Mouse (Mus musculus) hindbrain, embryonic 14.5 days (tissue): ENCODE data around the gene Morc3. TPM values are rescaled to one million over a fixed set of nuclear protein-coding genes. Genes with fewer than 3 reads are reported as not detected.

Experiments used
- ATAC-seq: fragments of 200-750 bp; cut with Nextera tagmentation; 2 replicates; pipeline ENCODE4 v1.8.0; 2017; ENCODE audit warnings: moderate number of reproducible peaks, mild to moderate bottlenecking, moderate TSS enrichment, moderate library complexity; ENCODE audit not compliant: low FRiP score
- DNase-seq: peaks from one replicate; pipeline ENCODE4 v3.0.0-alpha.2; 2015; ENCODE audit warnings: low spot score
- H3K27ac ChIP-seq: fragments of 300-500 bp; sonication (generic); 2 replicates; pipeline ENCODE4 v1.5.1; 2014; ENCODE audit warnings: mild to moderate bottlenecking, moderate library complexity
- H3K27me3 ChIP-seq: fragments of 300-500 bp; sonication (generic); 2 replicates; pipeline ENCODE4 v1.6.1; 2014; ENCODE audit warnings: mild to moderate bottlenecking, low read length, mixed read lengths; ENCODE audit not compliant: control insufficient read depth, insufficient read depth
- H3K36me3 ChIP-seq: fragments of 300-500 bp; sonication (generic); replicated peaks from 2 replicates; pipeline ENCODE4 v1.6.1; 2014; ENCODE audit not compliant: control insufficient read depth, insufficient read depth
- H3K4me1 ChIP-seq: fragments of 300-500 bp; sonication (generic); replicated peaks from 2 replicates; pipeline ENCODE4 v1.6.1; 2014; ENCODE audit warnings: antibody characterized with exemption, low read length, mixed read lengths; ENCODE audit not compliant: control insufficient read depth, insufficient read depth
- H3K4me2 ChIP-seq: fragments of 300-500 bp; sonication (generic); replicated peaks from 2 replicates; pipeline ENCODE4 v1.6.1; 2014; ENCODE audit warnings: mild to moderate bottlenecking, moderate library complexity
- H3K4me3 ChIP-seq: fragments of 300-500 bp; sonication (generic); replicated peaks from 2 replicates; pipeline ENCODE4 v1.5.1; 2014; ENCODE audit warnings: mild to moderate bottlenecking, low read length
- H3K9ac ChIP-seq: fragments of 300-500 bp; sonication (generic); 2 replicates; pipeline ENCODE4 v1.6.1; 2014
- H3K9me3 ChIP-seq: fragments of 300-500 bp; sonication (generic); 2 replicates; pipeline ENCODE4 v1.6.1; 2016; ENCODE audit warnings: low read length; ENCODE audit not compliant: control insufficient read depth
- WGBS: fragments of 180-500 bp; shearing (Covaris S2); extraction: QIAGEN DNeasy Blood & Tissue Kit; methylation state at CpG from one replicate; pipeline ENCODE4 v1.1.7; 2014; 5-methylcytosine and 5-hydroxymethylcytosine counted together
- polyA plus RNA-seq: library from polyadenylated mRNA; unstranded; fragments of >200 nt; fragmentation: Nextera tagmentation; extraction: Ambion mirVana; gene quantifications from 2 replicates; pipeline ENCODE4 v1.2.1, GENCODE M21; 2014

Gene Morc3
- polyA plus RNA-seq, 1 experiment from 2014 or later, result 33.6 TPM

DNA sequence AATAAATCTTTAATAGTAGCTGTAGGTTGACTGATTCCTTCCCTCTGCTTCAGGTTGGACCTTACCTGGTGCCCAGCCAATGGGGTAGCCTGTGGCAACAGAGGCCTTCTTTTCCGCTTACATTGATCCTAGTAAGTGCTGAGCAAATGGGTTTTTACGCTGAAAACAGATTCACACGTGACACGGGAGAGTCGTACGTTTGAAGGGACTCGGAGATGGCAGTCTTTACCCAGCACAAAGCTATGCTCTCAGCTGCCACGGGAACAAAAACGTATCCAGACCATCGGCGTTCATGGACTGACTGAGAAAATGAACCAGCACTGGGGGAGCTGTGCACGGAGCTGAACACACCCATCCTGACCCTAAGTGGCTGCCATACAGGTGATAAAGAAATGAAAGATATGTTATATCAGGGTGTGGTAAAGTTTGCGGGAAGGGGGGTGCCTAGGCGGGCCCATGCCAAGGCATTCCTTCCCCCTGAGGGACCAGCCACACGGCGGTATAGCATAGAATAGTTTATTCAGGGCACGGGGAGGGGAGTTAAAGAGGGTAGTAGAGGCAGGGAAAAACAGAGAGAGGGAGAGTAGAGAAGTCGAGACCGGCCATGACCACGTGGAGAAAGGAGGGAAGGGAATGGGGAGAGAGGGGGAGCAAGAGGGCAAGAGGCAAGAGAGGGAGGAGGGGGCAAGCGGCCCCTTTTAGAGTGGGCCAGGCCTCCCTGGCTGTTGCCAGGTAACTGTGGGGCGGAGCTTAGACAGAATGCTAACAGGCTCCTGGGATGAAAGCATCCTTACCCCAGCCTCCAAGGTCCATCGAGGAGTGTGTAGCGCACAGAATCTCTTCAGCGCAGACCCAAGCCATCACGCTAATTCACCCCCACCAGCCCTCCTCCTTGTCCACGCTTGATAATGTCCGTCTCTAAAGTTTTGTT lies 79.1 kb downstream of the Morc3 start:
- H3K4me2 ChIP-seq, result no peak overlapping the region
- no peaks in the 10 kb centered on the region for H3K27me3 ChIP-seq
- H3K9ac ChIP-seq, result no peak overlapping the region
- H3K36me3 ChIP-seq, result no peaks in the 10 kb centered on the region
- DNase-seq, result no peak
- no peak overlapping the region for H3K27ac ChIP-seq
- no peaks in the 10 kb centered on the region for H3K4me1 ChIP-seq
- 67% methylated on average over 28 of the region's 28 CpGs for WGBS
- no peaks in the 10 kb centered on the region for H3K9me3 ChIP-seq
- no peak overlapping the region for H3K4me3 ChIP-seq
- no peak for ATAC-seq

DNA sequence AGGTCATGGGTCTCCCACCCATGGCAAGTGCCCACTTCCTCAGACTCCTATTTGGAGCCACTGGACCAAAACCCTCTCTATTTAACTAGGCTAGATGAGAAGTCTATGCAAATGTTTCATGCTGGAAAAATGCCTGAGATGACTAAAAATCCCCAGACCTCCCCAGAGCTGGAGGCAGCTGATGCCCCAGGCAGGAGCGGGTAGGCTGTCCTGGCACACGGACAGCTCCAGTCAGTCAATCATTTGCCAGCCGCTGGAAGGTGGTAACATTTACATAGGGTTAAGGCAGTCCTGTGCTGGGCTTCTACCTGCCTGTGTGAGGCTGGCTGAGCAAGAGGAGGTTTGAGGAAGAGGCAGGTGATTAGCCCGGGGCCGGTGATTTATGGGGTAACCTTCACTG lies 80.2 kb downstream of the Morc3 start:
- no peak overlapping the region for H3K9ac ChIP-seq
- no peaks in the 10 kb centered on the region for H3K27me3 ChIP-seq
- no peak for ATAC-seq
- no peaks in the 10 kb centered on the region for H3K4me1 ChIP-seq
- H3K27ac ChIP-seq, result no peak overlapping the region
- H3K4me3 ChIP-seq, result no peak overlapping the region
- WGBS, result 68% methylated on average over 5 of the region's 5 CpGs
- DNase-seq, result no peak
- no peak overlapping the region for H3K4me2 ChIP-seq
- H3K36me3 ChIP-seq, result no peaks in the 10 kb centered on the region
- H3K9me3 ChIP-seq, result no peaks in the 10 kb centered on the region

GRCm38 (mm10) chr16:93912808-93913207 lies 80.9 kb downstream of the Morc3 start:
- H3K9ac ChIP-seq, result no peak overlapping the region
- H3K27ac ChIP-seq, result no peak overlapping the region
- no peak overlapping the region for H3K4me3 ChIP-seq
- H3K36me3 ChIP-seq, result no peaks in the 10 kb centered on the region
- no peak for DNase-seq
- H3K4me1 ChIP-seq, result no peaks in the 10 kb centered on the region
- H3K27me3 ChIP-seq, result no peaks in the 10 kb centered on the region
- 77% methylated on average over 3 of the region's 3 CpGs for WGBS
- ATAC-seq, result no peak
- no peaks in the 10 kb centered on the region for H3K9me3 ChIP-seq
- no peak overlapping the region for H3K4me2 ChIP-seq

GRCm38 (mm10) chr16:93913881-93914576 lies 82.1 kb downstream of the Morc3 start:
- Histone ChIP-seq H3K4me1 (no peaks in the 10 kb centered on the region), H3K27ac (no peak overlapping the region), H3K9me3 (no peaks in the 10 kb centered on the region), H3K4me3 (no peak overlapping the region), H3K27me3 (no peaks in the 10 kb centered on the region), H3K4me2 (no peak overlapping the region), H3K36me3 (no peaks in the 10 kb centered on the region), H3K9ac (no peak overlapping the region)
- no peak for DNase-seq
- WGBS, result 82% methylated on average over 10 of the region's 10 CpGs
- ATAC-seq, result no peak

DNA sequence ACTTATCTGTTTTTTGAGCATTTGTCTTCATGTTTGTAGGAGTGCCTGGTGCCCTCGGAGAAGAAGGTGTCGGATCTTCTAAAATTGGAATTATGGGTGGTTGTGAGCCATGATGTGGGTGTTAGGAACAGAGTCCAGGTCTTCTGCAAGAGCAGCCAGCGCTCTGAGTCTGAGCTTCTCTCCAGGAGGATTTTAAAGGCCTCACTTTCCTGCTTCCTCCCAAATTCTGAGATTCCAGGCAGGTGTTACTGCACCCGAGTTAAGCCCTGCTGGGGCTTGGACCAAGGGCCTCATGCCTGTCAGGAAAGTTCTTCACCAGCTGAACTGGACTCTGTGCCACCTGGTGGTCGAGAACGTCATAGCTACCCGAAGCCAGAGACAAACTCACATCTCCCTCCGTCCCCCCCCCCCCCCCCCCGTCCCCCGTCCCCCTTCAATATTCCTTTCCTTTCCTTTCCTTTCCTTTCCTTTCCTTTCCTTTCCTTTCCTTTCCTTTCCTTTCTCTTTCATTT lies 83.5 kb downstream of the Morc3 start:
- no peaks in the 10 kb centered on the region for H3K36me3 ChIP-seq
- no peak overlapping the region for H3K4me3 ChIP-seq
- WGBS, result 36% methylated on average over 8 of the region's 10 CpGs
- no peak for DNase-seq
- ATAC-seq, result no peak
- no peak overlapping the region for H3K4me2 ChIP-seq
- no peaks in the 10 kb centered on the region for H3K9me3 ChIP-seq
- no peaks in the 10 kb centered on the region for H3K4me1 ChIP-seq
- H3K9ac ChIP-seq, result no peak overlapping the region
- no peak overlapping the region for H3K27ac ChIP-seq
- no peaks in the 10 kb centered on the region for H3K27me3 ChIP-seq

GRCm38 (mm10) chr16:93917712-93918678 lies 86.1 kb downstream of the Morc3 start:
- Histone ChIP-seq H3K27ac (no peak overlapping the region), H3K27me3 (no peaks in the 10 kb centered on the region), H3K4me1 (no peaks in the 10 kb centered on the region), H3K9me3 (no peaks in the 10 kb centered on the region), H3K9ac (no peak overlapping the region), H3K4me2 (no peak overlapping the region), H3K36me3 (no peaks in the 10 kb centered on the region), H3K4me3 (no peak overlapping the region)
- ATAC-seq (peak; percentile 27), DNase-seq (peak; percentile 87)
- 39% methylated on average over 22 of the region's 22 CpGs for WGBS

- ATAC-seq (no peak), DNase-seq (no peak)
- no peak overlapping the region for H3K27ac ChIP-seq
Measured at GRCm38 (mm10) chr16:93918679-93919060, 86.7 kb downstream of the Morc3 start.

GRCm38 (mm10) chr16:93919189-93919588 lies 87.3 kb downstream of the Morc3 start:
- Histone ChIP-seq H3K9me3 (no peaks in the 10 kb centered on the region), H3K4me3 (no peak overlapping the region), H3K27me3 (no peaks in the 10 kb centered on the region), H3K36me3 (no peaks in the 10 kb centered on the region), H3K9ac (no peak overlapping the region), H3K27ac (no peak overlapping the region), H3K4me1 (no peaks in the 10 kb centered on the region), H3K4me2 (no peak overlapping the region)
- ATAC-seq (no peak), DNase-seq (no peak)
- 69% methylated on average over 20 of the region's 20 CpGs for WGBS

More at GRCm38 (mm10) chr16:93918679-93919060, 86.7 kb downstream of the Morc3 start:
- 57% methylated on average over 8 of the region's 8 CpGs for WGBS
- H3K36me3 ChIP-seq, result no peaks in the 10 kb centered on the region
- no peak overlapping the region for H3K4me3 ChIP-seq
- H3K27me3 ChIP-seq, result no peaks in the 10 kb centered on the region
- no peak overlapping the region for H3K9ac ChIP-seq
- no peak overlapping the region for H3K4me2 ChIP-seq
- H3K4me1 ChIP-seq, result no peaks in the 10 kb centered on the region
- no peaks in the 10 kb centered on the region for H3K9me3 ChIP-seq
